Mouse (Mus musculus) hindbrain, embryonic 10.5 days (tissue): Measurements from ENCODE around the gene S100a13. TPM values are rescaled to one million over a fixed set of nuclear protein-coding genes. Genes with fewer than 3 reads are reported as not detected.

Source experiments
- DNase-seq: peaks from one replicate; pipeline ENCODE4 v3.0.0-alpha.2; 2017; ENCODE audit warnings: low spot score
- H3K27ac ChIP-seq: fragments of 300-500 bp; sonication (generic); 2 replicates; pipeline ENCODE4 v1.5.1; 2016; ENCODE audit warnings: mild to moderate bottlenecking, moderate library complexity
- H3K27me3 ChIP-seq: fragments of 300-500 bp; sonication (generic); 2 replicates; pipeline ENCODE4 v1.6.1; 2016; ENCODE audit warnings: mild to moderate bottlenecking; ENCODE audit not compliant: poor library complexity, insufficient read depth, severe bottlenecking
- H3K36me3 ChIP-seq: fragments of 300-500 bp; sonication (generic); 2 replicates; pipeline ENCODE4 v1.6.1; 2016; ENCODE audit warnings: mild to moderate bottlenecking, moderate library complexity
- H3K4me1 ChIP-seq: fragments of 300-500 bp; sonication (generic); replicated peaks from 2 replicates; pipeline ENCODE4 v1.6.1; 2016; ENCODE audit warnings: mild to moderate bottlenecking
- H3K4me3 ChIP-seq: fragments of 300-500 bp; sonication (generic); 2 replicates; pipeline ENCODE4 v1.5.1; 2016; ENCODE audit warnings: mild to moderate bottlenecking, moderate library complexity
- H3K9me3 ChIP-seq: fragments of 300-500 bp; sonication (generic); 2 replicates; pipeline ENCODE4 v1.6.1; 2016; ENCODE audit warnings: mild to moderate bottlenecking, moderate library complexity
- WGBS: fragments of 180-500 bp; shearing (Covaris S2); methylation state at CpG from one replicate; pipeline ENCODE4 v1.1.7; 2016; 5-methylcytosine and 5-hydroxymethylcytosine counted together
- polyA plus RNA-seq: library from polyadenylated mRNA; unstranded; fragments of >200 nt; fragmentation: Nextera tagmentation; extraction: Ambion mirVana; gene quantifications from 2 replicates; pipeline ENCODE4 v1.2.1, GENCODE M21; 2016

Gene S100a13
- polyA plus RNA-seq, 1 experiment from 2014 or later = 13.1 TPM

- Histone ChIP-seq H3K27ac (peak within 1 kb of the TSS; percentile 95), H3K9me3 (no peaks in the 10 kb centered on the region), H3K27me3 (no peaks in the 10 kb centered on the region), H3K4me1 (peaks cover 8% of the 10 kb centered on the region), H3K36me3 (peaks cover 58% of the 10 kb centered on the region), H3K4me3 (peak within 1 kb of the TSS; percentile 83)
- under 1% methylated on average over 37 of the region's 37 CpGs for WGBS
- peak; percentile 96 for DNase-seq
Observed at GRCm38 (mm10) chr3:90490696-90491256, 23.5 kb upstream of the S100a13 start, which contains the start of gene Snapin. Snapin (minus strand) TSS chr3:90491033.

DNA sequence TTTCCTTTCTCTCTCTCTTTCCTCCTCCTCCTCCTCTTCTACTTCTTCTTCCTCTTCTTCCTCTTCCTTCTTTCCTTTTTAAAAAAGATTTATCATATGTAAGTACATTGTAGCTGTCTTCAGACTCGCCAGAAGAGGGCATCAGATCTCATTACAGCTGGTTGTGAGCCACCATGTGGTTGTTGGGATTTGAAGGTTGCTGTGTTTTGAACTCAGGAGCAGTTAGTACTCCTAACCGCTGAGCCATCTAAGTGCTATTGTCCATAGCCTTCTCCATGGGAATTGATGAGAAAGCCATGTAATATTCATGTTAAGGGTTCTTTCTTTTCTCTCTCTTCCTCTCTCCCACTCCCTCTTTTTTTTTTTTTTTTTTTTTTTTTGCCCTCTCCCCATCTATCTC lies 22.9 kb upstream of the S100a13 start:
- H3K36me3 ChIP-seq = peaks cover 58% of the 10 kb centered on the region
- 40% methylated on average over 2 of the region's 2 CpGs for WGBS

DNA sequence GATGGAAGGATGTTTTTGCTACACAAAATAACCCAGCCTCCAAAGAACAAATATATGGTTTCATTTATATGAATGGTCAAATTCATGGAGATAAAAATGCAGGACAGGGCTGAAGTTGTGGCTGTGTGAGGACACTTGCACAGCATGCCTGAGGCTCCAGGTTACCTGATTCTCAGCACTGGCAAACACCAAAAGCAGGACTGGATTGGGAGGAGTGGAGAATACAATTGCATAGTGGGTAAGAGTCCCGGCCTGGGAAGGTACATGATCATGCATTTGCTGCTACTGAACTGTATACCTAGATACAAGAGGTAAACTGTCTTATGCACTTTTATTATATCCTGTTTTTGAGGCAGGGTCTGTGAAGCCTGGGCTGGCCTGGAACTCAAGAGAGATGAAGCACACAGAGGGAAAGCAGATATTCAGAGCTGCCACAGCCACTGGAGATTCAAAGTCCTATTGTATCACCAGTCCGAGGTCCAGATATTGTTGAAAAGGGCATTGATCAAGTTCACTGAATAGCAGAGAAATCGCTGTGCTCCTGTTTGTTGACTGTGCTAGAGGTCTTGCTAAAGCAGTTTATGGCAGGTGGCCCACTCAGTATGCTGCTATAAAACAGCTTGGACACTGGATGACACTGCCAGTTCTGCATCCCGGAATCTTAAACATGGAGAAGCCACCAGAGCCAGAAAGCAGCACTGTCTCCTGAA lies 20.2 kb upstream of the S100a13 start:
- 75% methylated on average over 4 of the region's 4 CpGs for WGBS
- no peak for DNase-seq
- Histone ChIP-seq H3K9me3 (no peaks in the 10 kb centered on the region), H3K4me1 (peaks cover 8% of the 10 kb centered on the region), H3K27ac (no peak overlapping the region), H3K4me3 (no peak overlapping the region), H3K36me3 (peaks cover 58% of the 10 kb centered on the region), H3K27me3 (no peaks in the 10 kb centered on the region)

More for the DNA sequence above, 22.9 kb upstream of the S100a13 start:
- Histone ChIP-seq H3K27me3 (no peaks in the 10 kb centered on the region), H3K4me3 (no peak overlapping the region), H3K9me3 (no peaks in the 10 kb centered on the region), H3K27ac (no peak overlapping the region), H3K4me1 (peaks cover 8% of the 10 kb centered on the region)
- DNase-seq = no peak

DNA sequence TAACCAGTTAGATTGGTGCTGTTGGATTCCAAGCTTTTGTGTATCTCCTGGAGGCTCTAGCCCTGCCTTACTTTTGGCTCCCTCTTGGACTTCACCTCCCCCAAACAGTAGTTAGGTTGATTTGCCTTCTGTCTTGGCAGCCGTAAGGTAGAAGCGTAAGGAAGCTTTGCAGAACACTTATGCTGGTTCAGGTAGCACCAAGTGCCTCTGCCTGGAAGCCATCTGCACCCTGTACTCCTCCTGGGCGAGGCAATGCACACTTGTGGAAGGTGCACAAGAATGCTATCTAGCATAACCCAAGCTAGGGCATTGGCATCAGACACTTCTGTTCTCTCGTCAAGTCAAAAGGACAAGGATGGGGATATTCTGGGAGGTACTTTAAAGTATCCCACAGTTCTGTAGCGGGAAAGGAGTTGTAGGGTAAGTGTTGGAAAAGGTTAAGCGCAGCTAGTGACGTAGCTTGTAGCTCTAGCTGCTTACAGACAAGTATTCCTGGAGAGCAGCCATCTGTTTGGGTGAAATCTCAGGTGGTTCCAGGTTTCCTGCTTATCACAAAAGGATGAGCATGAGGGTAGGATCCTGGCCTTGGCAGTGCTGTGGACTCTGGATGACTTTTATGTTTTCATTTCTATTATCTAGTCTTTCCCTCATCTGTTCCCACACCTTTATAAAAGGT lies 18.2 kb upstream of the S100a13 start:
- no peaks in the 10 kb centered on the region for H3K4me1 ChIP-seq
- WGBS = 95% methylated on average over 7 of the region's 7 CpGs
- no peaks in the 10 kb centered on the region for H3K9me3 ChIP-seq
- no peak overlapping the region for H3K27ac ChIP-seq
- peaks cover 72% of the 10 kb centered on the region for H3K36me3 ChIP-seq
- H3K27me3 ChIP-seq = no peaks in the 10 kb centered on the region
- DNase-seq = no peak
- no peak overlapping the region for H3K4me3 ChIP-seq

GRCm38 (mm10) chr3:90497597-90497996 lies 16.6 kb upstream of the S100a13 start:
- no peak overlapping the region for H3K27ac ChIP-seq
- H3K36me3 ChIP-seq = peaks cover 88% of the 10 kb centered on the region
- H3K27me3 ChIP-seq = no peaks in the 10 kb centered on the region
- DNase-seq = no peak
- H3K9me3 ChIP-seq = no peaks in the 10 kb centered on the region
- H3K4me3 ChIP-seq = no peak overlapping the region
- no peaks in the 10 kb centered on the region for H3K4me1 ChIP-seq

GRCm38 (mm10) chr3:90503444-90503843 lies 10.8 kb upstream of the S100a13 start:
- Histone ChIP-seq H3K4me3 (no peak overlapping the region), H3K9me3 (no peaks in the 10 kb centered on the region), H3K27me3 (no peaks in the 10 kb centered on the region), H3K27ac (no peak overlapping the region), H3K36me3 (peaks cover 93% of the 10 kb centered on the region), H3K4me1 (peaks cover 14% of the 10 kb centered on the region)
- WGBS = 90% methylated on average over 4 of the region's 4 CpGs
- DNase-seq = no peak

DNA sequence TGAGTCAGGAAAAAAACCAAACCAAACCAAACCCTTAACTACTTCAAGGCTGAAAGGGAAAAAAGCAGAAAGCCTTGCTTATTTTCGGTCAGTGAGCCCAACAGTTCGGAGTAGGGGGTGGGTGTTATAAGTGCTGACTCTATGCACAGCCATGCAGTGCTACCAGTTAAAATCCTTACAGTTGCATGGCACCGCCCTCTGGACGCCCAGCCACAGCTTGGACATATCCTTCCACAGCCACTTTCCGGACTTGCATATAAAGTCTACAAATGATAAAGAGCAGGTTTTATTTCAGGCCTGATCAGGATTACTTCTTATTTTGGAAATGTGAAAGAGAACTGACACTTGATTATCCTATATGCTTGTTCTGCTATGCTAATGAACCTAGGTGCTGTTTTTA lies 9.0 kb upstream of the S100a13 start:
- H3K27me3 ChIP-seq = no peaks in the 10 kb centered on the region
- peaks cover 16% of the 10 kb centered on the region for H3K4me1 ChIP-seq
- WGBS = 95% methylated on average over 5 of the region's 5 CpGs
- H3K27ac ChIP-seq = no peak overlapping the region
- H3K4me3 ChIP-seq = no peak overlapping the region
- no peak for DNase-seq
- no peaks in the 10 kb centered on the region for H3K9me3 ChIP-seq
- H3K36me3 ChIP-seq = peaks cover 76% of the 10 kb centered on the region

GRCm38 (mm10) chr3:90506362-90506761 lies 7.9 kb upstream of the S100a13 start:
- DNase-seq = no peak
- H3K9me3 ChIP-seq = no peaks in the 10 kb centered on the region
- H3K4me1 ChIP-seq = peaks cover 16% of the 10 kb centered on the region
- H3K27ac ChIP-seq = no peak overlapping the region
- 92% methylated on average over 3 of the region's 3 CpGs for WGBS
- no peak overlapping the region for H3K4me3 ChIP-seq
- peaks cover 6% of the 10 kb centered on the region; the same call in 1 of the 2 replicates for H3K27me3 ChIP-seq
- H3K36me3 ChIP-seq = peaks cover 64% of the 10 kb centered on the region

GRCm38 (mm10) chr3:90508287-90508949 lies 5.8 kb upstream of the S100a13 start:
- Histone ChIP-seq H3K36me3 (peaks cover 44% of the 10 kb centered on the region), H3K9me3 (no peaks in the 10 kb centered on the region), H3K4me1 (peaks cover 16% of the 10 kb centered on the region), H3K27ac (peak overlapping the region; percentile 99), H3K27me3 (peaks cover 26% of the 10 kb centered on the region), H3K4me3 (peak overlapping the region; percentile 85)
- 5% methylated on average over 20 of the region's 20 CpGs for WGBS
- no peak for DNase-seq

DNA sequence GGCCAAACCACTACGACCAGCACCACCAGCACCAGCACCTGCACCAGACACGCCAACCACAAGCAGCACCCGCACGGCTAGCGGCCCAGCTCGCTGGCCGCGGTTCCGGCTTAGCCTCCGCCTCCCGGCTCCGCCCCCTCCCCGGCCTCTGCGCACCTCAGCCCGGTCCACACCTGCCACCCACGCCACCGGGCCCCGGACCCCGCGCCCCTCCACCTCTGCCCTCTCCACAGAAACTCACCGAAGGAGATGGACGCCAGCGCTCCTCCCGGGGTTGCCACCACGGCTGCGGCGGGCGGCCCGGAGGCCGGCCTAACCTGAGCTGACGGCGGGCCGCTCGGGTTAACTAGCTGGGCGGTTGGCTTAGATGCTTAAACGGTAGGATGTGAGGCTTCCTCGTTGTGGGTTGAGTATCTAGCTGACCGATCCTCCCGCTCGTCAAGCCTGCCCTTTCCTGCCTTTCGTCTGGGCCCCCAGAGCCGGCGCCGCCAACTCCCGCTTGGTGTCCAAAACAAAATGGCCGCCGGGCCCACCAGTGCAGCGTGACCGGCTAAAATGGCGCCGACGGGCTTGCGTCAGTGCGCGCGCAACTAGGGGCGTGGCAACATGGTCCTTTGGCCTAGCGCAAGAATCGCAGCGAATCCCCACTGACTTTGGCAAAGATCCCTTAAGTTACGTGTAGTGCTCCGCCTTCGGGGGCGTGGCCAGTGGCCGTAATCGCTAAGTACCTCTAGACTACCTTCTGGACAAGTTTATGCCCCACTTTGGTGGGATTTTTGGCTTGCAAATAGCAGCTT lies 5.1 kb upstream of the S100a13 start, which contains the start of gene Chtop:
Gene Chtop (minus strand): TSS at position 549 of the 797 bp plus-strand sequence.
- Histone ChIP-seq H3K27ac (peak within 1 kb of the TSS; percentile 99), H3K9me3 (no peaks in the 10 kb centered on the region), H3K4me1 (peaks cover 22% of the 10 kb centered on the region), H3K4me3 (peak within 1 kb of the TSS; percentile 85), H3K36me3 (peaks cover 36% of the 10 kb centered on the region), H3K27me3 (peaks cover 33% of the 10 kb centered on the region)
- DNase-seq = peak; percentile 99
- under 1% methylated on average over 66 of the region's 66 CpGs for WGBS

DNA sequence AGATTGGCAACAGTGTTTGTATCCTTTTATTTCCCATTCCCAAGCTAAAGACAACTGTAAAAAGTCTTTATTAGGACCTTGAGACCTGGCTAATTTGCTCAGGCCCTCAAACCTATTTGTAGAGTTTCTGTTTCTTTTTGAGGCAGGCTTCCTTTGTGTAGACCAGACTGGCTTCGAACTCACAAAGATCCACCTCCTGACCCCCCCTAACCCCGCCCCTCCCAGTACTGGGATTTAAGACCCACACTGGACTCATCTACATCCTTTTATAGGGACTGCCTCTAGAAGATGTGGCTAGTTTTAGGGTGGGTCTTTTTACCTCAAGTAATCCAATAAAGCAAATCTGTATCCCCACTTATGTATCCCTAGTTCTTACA lies 4.5 kb upstream of the S100a13 start:
- WGBS = 14% methylated on average over 2 of the region's 2 CpGs
- no peak for DNase-seq
- H3K9me3 ChIP-seq = no peaks in the 10 kb centered on the region

DNA sequence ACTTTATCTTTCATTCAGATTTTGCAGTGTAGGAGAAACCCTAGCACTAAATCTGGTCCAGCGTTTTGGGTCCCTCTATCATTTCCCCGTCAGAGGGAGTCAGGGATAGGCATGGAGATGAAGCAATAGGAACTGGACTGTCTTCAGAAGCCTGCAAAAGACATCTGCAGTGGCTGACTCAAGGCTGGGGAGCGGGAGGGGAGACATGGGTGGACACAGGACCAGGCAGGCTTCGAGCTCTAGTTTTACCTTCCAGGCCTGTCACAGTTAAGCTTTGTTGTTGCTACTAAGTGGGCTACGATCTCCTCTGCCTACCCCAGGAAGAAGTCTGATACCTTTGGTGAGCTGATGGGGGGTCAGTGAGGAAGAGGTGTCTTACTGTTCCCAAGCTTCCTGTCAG lies 2.0 kb upstream of the S100a13 start:
- H3K27me3 ChIP-seq = peaks cover 49% of the 10 kb centered on the region
- H3K36me3 ChIP-seq = peaks cover 5% of the 10 kb centered on the region
- H3K4me1 ChIP-seq = peaks cover 31% of the 10 kb centered on the region
- no peak overlapping the region for H3K27ac ChIP-seq
- no peaks in the 10 kb centered on the region for H3K9me3 ChIP-seq
- no peak for DNase-seq
- H3K4me3 ChIP-seq = no peak overlapping the region
- WGBS = 83% methylated on average over 5 of the region's 5 CpGs

More for the DNA sequence above, 4.5 kb upstream of the S100a13 start:
- H3K4me1 ChIP-seq = peaks cover 28% of the 10 kb centered on the region
- peak overlapping the region; percentile 99 for H3K27ac ChIP-seq
- H3K36me3 ChIP-seq = peaks cover 31% of the 10 kb centered on the region
- peaks cover 37% of the 10 kb centered on the region for H3K27me3 ChIP-seq
- peak overlapping the region; percentile 85 for H3K4me3 ChIP-seq
